Mouse (Mus musculus) myocyte (in vitro differentiated cells): Measurements from ENCODE around the gene Nipsnap1.

ENCODE experiments used
- CEBPB ChIP-seq: IDR thresholded peaks from 2 replicates; pipeline ENCODE4 v1.6.1; 2011; ENCODE audit warnings: mild to moderate bottlenecking, moderate library complexity; ENCODE audit not compliant: poor library complexity, insufficient read depth, severe bottlenecking
- E2F4 ChIP-seq: IDR thresholded peaks from one replicate; pipeline ENCODE4 v1.6.1; 2011; ENCODE audit warnings: mild to moderate bottlenecking, control low read depth, moderate library complexity; ENCODE audit not compliant: insufficient read depth
- MYOD1 ChIP-seq, 3 experiments: IDR thresholded peaks; one replicate each; pipeline ENCODE4 v1.6.1; 2011; ENCODE audit warnings: control low read depth in 2 of 3, low read depth in 2 of 3, mild to moderate bottlenecking in 2 of 3, moderate library complexity in 1 of 3; ENCODE audit not compliant: insufficient read length in 2 of 3, control insufficient read depth in 1 of 3
- MYOG ChIP-seq, 3 experiments: IDR thresholded peaks; one replicate each; pipeline ENCODE4 v1.6.1; 2011; ENCODE audit warnings: control low read depth in 2 of 3, low read depth in 2 of 3, mild to moderate bottlenecking in 2 of 3; ENCODE audit not compliant: insufficient read length in 2 of 3, control insufficient read depth in 1 of 3, insufficient read depth in 1 of 3
- POLR2A ChIP-seq: IDR thresholded peaks from one replicate; pipeline ENCODE4 v1.6.1; 2011; ENCODE audit warnings: low read depth, mild to moderate bottlenecking, control low read depth, moderate library complexity; ENCODE audit not compliant: insufficient read length

GRCm38 (mm10) chr11:4921281-4921680, 47.5 kb downstream of the Nipsnap1 start:
- TF ChIP-seq MYOD1 (IDR thresholded peaks at IDR 0.05; ENCODE audit: control insufficient read depth in 1 of 3, insufficient read length in 2 of 3, low read depth in 2 of 3) (no peak), POLR2A (no peak), MYOG (IDR thresholded peaks at IDR 0.05; ENCODE audit: control insufficient read depth in 1 of 3, insufficient read depth in 1 of 3, insufficient read length in 2 of 3, low read depth in 2 of 3) (no peak), CEBPB (no peak), E2F4 (no peak)
